Mouse (Mus musculus): ENCODE results near the gene Bmi1. TPM values are rescaled to one million over a fixed set of nuclear protein-coding genes. Genes with fewer than 3 reads are reported as not detected.

Gene Bmi1
- polyA plus RNA-seq, 1 experiment from 2014 or later, result 5.1 TPM

- no peak for ATAC-seq
- no peak overlapping the region for H3K4me3 ChIP-seq (ENCODE audit: low read depth, low read length)
- no peak for DNase-seq
- no peaks in the 10 kb centered on the region for H3K4me1 ChIP-seq (ENCODE audit: insufficient read depth)
- no peak overlapping the region for H3K27ac ChIP-seq (ENCODE audit: low read depth)
- no peaks in the 10 kb centered on the region for H3K27me3 ChIP-seq (ENCODE audit: insufficient read depth, low read length)
- no peak overlapping the region for H3K9ac ChIP-seq (replicated peaks)
- H3K4me2 ChIP-seq (ENCODE audit: low read depth, low read length), result no peak overlapping the region
- WGBS (ENCODE audit: insufficient replicate concordance), result 54% methylated on average over 1 of the region's 1 CpGs
- H3K36me3 ChIP-seq (replicated peaks; ENCODE audit: insufficient read depth, low read length), result no peaks in the 10 kb centered on the region
- no peaks in the 10 kb centered on the region for H3K9me3 ChIP-seq (ENCODE audit: low read length)
- no peak for TF ChIP-seq CTCF (IDR thresholded peaks at IDR 0.05; ENCODE audit: low read depth)
Measured at GRCm38 (mm10) chr2:18724462-18724861, 47.6 kb downstream of the Bmi1 start.

DNA sequence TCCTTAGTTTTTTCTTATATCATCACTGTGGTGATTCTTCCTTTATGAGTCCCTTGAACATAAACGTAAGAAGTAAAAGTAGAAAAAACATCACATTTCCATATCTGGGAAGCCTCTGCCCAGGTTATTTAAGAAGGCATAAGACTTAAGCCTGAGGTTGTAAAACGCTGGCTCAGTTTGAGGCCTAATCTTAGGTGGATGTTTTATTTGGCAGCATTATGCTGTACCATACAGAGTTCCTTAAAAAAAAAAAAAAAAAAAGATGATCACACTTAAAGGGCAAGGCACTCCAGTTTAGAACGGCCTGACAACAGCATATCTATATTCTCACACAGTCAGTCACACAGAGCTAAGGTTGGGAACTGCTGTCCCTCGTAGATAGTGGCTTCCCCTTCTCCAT lies 49.1 kb downstream of the Bmi1 start:
- no peak overlapping the region for H3K4me3 ChIP-seq (ENCODE audit: low read depth, low read length)
- H3K9ac ChIP-seq (replicated peaks), result no peak overlapping the region
- no peaks in the 10 kb centered on the region for H3K27me3 ChIP-seq (ENCODE audit: insufficient read depth, low read length)
- H3K36me3 ChIP-seq (replicated peaks; ENCODE audit: insufficient read depth, low read length), result no peaks in the 10 kb centered on the region
- no peak for TF ChIP-seq CTCF (IDR thresholded peaks at IDR 0.05; ENCODE audit: low read depth)
- TF ChIP-seq EP300 (IDR thresholded peaks at IDR 0.05; ENCODE audit: low read depth), result no peak
- ATAC-seq (no peak), DNase-seq (no peak)
- H3K27ac ChIP-seq (ENCODE audit: low read depth), result no peak overlapping the region
- no peaks in the 10 kb centered on the region for H3K9me3 ChIP-seq (ENCODE audit: low read length)
- 65% methylated on average over 4 of the region's 4 CpGs for WGBS (ENCODE audit: insufficient replicate concordance)
- H3K4me1 ChIP-seq (ENCODE audit: insufficient read depth), result no peaks in the 10 kb centered on the region
- no peak overlapping the region for H3K4me2 ChIP-seq (ENCODE audit: low read depth, low read length)

DNA sequence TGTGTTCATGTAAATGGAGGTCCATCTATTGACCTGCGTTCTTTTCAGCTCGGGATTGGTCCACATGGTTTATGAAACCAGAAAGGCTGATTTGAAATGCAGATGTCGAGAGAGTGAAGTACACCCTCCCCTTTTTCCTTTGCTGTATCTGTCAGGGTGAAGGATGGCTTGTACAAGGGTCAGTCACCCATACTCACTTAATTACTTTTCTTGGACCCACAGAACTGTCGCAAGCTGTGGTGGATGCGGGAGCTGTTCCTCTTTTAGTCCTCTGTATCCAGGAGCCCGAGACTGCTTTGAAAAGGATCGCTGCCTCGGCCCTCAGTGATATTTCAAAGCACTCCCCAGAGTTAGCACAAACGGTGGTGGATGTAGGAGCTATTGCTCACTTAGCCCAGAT lies 54.9 kb downstream of the Bmi1 start:
- no peak for TF ChIP-seq EP300 (IDR thresholded peaks at IDR 0.05; ENCODE audit: low read depth)
- no peak for TF ChIP-seq CTCF (IDR thresholded peaks at IDR 0.05; ENCODE audit: low read depth)
- H3K4me1 ChIP-seq (ENCODE audit: insufficient read depth), result no peaks in the 10 kb centered on the region
- H3K9me3 ChIP-seq (ENCODE audit: low read length), result no peaks in the 10 kb centered on the region
- H3K4me2 ChIP-seq (ENCODE audit: low read depth, low read length), result no peak overlapping the region
- no peaks in the 10 kb centered on the region for H3K27me3 ChIP-seq (ENCODE audit: insufficient read depth, low read length)
- H3K9ac ChIP-seq (replicated peaks), result no peak overlapping the region
- H3K27ac ChIP-seq (ENCODE audit: low read depth), result no peak overlapping the region
- H3K4me3 ChIP-seq (ENCODE audit: low read depth, low read length), result no peak overlapping the region
- 54% methylated on average over 9 of the region's 9 CpGs for WGBS (ENCODE audit: insufficient replicate concordance)
- DNase-seq (no peak), ATAC-seq (no peak)
- H3K36me3 ChIP-seq (replicated peaks; ENCODE audit: insufficient read depth, low read length), result no peaks in the 10 kb centered on the region

- Histone ChIP-seq H3K9ac (replicated peaks) (no peak overlapping the region), H3K27me3 (ENCODE audit: insufficient read depth, low read length) (no peaks in the 10 kb centered on the region), H3K4me2 (ENCODE audit: low read depth, low read length) (no peak overlapping the region), H3K4me1 (ENCODE audit: insufficient read depth) (no peaks in the 10 kb centered on the region), H3K4me3 (ENCODE audit: low read depth, low read length) (no peak overlapping the region), H3K27ac (ENCODE audit: low read depth) (no peak overlapping the region), H3K36me3 (replicated peaks; ENCODE audit: insufficient read depth, low read length) (no peaks in the 10 kb centered on the region), H3K9me3 (ENCODE audit: low read length) (no peaks in the 10 kb centered on the region)
- no peak for TF ChIP-seq EP300 (IDR thresholded peaks at IDR 0.05; ENCODE audit: low read depth)
- TF ChIP-seq CTCF (IDR thresholded peaks at IDR 0.05; ENCODE audit: low read depth), result peak; percentile 23; the same call in 1 of the 2 replicates
- DNase-seq (no peak), ATAC-seq (no peak)
- 18% methylated on average over 5 of the region's 5 CpGs for WGBS (ENCODE audit: insufficient replicate concordance)
Measured at GRCm38 (mm10) chr2:18734394-18735127, 57.7 kb downstream of the Bmi1 start.

Other genes with a start within 250 kb of the Bmi1 start
- gene Commd3, start 4.6 kb upstream of the Bmi1 start, polyA plus RNA-seq (2015; fragmentation: Nextera tagmentation; extraction: Ambion mirVana), result 115 and 127 TPM in 2 replicates
- not detected in 2 replicates for gene Spag6, start 17.0 kb downstream of the Bmi1 start, polyA plus RNA-seq (2015; fragmentation: Nextera tagmentation; extraction: Ambion mirVana)